Mouse (Mus musculus) hindbrain, embryonic 16.5 days (tissue): ENCODE data around the gene Plek. TPM values are rescaled to one million over a fixed set of nuclear protein-coding genes. Genes with fewer than 3 reads are reported as not detected.
"Not testable (repeated sequence)": the region's sequence is repeated elsewhere in the genome, so short reads cannot be mapped to it uniquely, and the experiment has no call there.

Experiments used
- ATAC-seq: fragments of 200-750 bp; cut with Nextera tagmentation; 2 replicates; pipeline ENCODE4 v1.8.0; 2017; ENCODE audit warnings: moderate TSS enrichment, moderate library complexity
- H3K27ac ChIP-seq: fragments of 300-500 bp; sonication (generic); 2 replicates; pipeline ENCODE4 v1.5.1; 2014; ENCODE audit warnings: low read depth, mild to moderate bottlenecking, control low read depth, low read length, moderate library complexity
- H3K27me3 ChIP-seq: fragments of 300-500 bp; sonication (generic); replicated peaks from 2 replicates; pipeline ENCODE4 v1.6.1; 2014; ENCODE audit warnings: low read length; ENCODE audit not compliant: control insufficient read depth, insufficient read depth
- H3K36me3 ChIP-seq: fragments of 300-500 bp; sonication (generic); 2 replicates; pipeline ENCODE4 v1.6.1; 2014; ENCODE audit warnings: mild to moderate bottlenecking, low read length, moderate library complexity, mixed read lengths; ENCODE audit not compliant: control insufficient read depth, insufficient read depth
- H3K4me1 ChIP-seq: fragments of 300-500 bp; sonication (generic); 2 replicates; pipeline ENCODE4 v1.6.1; 2014; ENCODE audit warnings: low read depth, low read length; ENCODE audit not compliant: control insufficient read depth, insufficient read depth
- H3K4me2 ChIP-seq: fragments of 300-500 bp; sonication (generic); 2 replicates; pipeline ENCODE4 v1.6.1; 2014; ENCODE audit warnings: mild to moderate bottlenecking, low read length, control low read depth, moderate library complexity
- H3K4me3 ChIP-seq: fragments of 300-500 bp; sonication (generic); 2 replicates; pipeline ENCODE4 v1.5.1; 2014; ENCODE audit warnings: mild to moderate bottlenecking, low read length, control low read depth, moderate library complexity
- H3K9ac ChIP-seq: fragments of 300-500 bp; sonication (generic); 2 replicates; pipeline ENCODE4 v1.6.1; 2014; ENCODE audit warnings: low read depth, mild to moderate bottlenecking, control low read depth, low read length, moderate library complexity
- H3K9me3 ChIP-seq: fragments of 300-500 bp; sonication (generic); 2 replicates; pipeline ENCODE4 v1.6.1; 2014; ENCODE audit warnings: mild to moderate bottlenecking, low read length, moderate library complexity; ENCODE audit not compliant: control insufficient read depth
- WGBS: fragments of 180-500 bp; shearing (Covaris S2); extraction: QIAGEN DNeasy Blood & Tissue Kit; methylation state at CpG from one replicate; pipeline ENCODE4 v1.1.7; 2014; 5-methylcytosine and 5-hydroxymethylcytosine counted together
- polyA plus RNA-seq: library from polyadenylated mRNA; unstranded; fragments of >200 nt; fragmentation: Nextera tagmentation; extraction: Ambion mirVana; gene quantifications from 2 replicates; pipeline ENCODE4 v1.2.1, GENCODE M21; 2015

Plek gene
- 3.9 and 4.1 TPM in 2 replicates for polyA plus RNA-seq

GRCm38 (mm10) chr11:17051545-17052475 is at the start of gene Plek, which contains the start of gene Cnrip1:
TSS of gene Plek (minus strand) at chr11:17052381.
TSS of gene Cnrip1 (plus strand) at chr11:17051586.
- Histone ChIP-seq H3K9me3 (no peaks in the 10 kb centered on the region), H3K27ac (peak within 1 kb of the TSS; percentile 94), H3K27me3 (no peaks in the 10 kb centered on the region), H3K4me2 (peak within 1 kb of the TSS; percentile 70), H3K4me1 (peaks cover 15% of the 10 kb centered on the region), H3K36me3 (no peaks in the 10 kb centered on the region), H3K4me3 (peak within 1 kb of the TSS; percentile 82), H3K9ac (peak within 1 kb of the TSS; percentile 96)
- 0% methylated on average over 38 of the region's 38 CpGs for WGBS
- peak; percentile 98 for ATAC-seq

DNA sequence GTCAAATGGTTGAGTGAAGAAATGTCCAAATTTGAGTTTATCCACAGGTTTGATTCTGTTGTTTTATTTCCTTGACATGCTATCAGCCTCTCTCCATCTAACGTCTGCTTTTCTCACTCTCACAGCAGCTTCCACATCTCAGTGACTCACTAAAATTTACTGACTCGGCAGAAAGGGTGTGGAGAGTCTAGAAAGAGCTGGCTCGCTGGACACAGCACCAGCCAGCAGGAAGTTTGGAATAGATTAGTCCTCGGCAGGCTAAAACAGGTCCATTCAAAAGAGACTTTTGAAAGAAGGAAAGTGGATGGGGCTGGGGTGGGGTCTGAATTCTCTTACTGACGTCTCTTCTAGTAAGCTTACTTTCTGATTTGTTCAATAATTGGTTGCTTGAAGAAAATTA is 33.9 kb upstream of the Plek start:
- Histone ChIP-seq H3K4me3 (no peak overlapping the region), H3K9ac (no peak overlapping the region), H3K27ac (no peak overlapping the region), H3K4me1 (no peaks in the 10 kb centered on the region), H3K36me3 (no peaks in the 10 kb centered on the region), H3K27me3 (no peaks in the 10 kb centered on the region), H3K4me2 (no peak overlapping the region), H3K9me3 (no peaks in the 10 kb centered on the region)
- peak; percentile 63; the same call in 1 of the 2 replicates for ATAC-seq
- 18% methylated on average over 5 of the region's 5 CpGs for WGBS

- Histone ChIP-seq H3K9me3 (no peaks in the 10 kb centered on the region), H3K27me3 (no peaks in the 10 kb centered on the region), H3K4me2 (no peak overlapping the region), H3K27ac (no peak overlapping the region), H3K9ac (no peak overlapping the region), H3K4me1 (no peaks in the 10 kb centered on the region), H3K36me3 (no peaks in the 10 kb centered on the region), H3K4me3 (no peak overlapping the region)
- ATAC-seq = no peak
- whole genome bisulfite sequencing = 92% methylated on average over 1 of the region's 1 CpGs
These were observed 31.7 kb upstream of the Plek start for GRCm38 (mm10) chr11:17083866-17084265.

DNA sequence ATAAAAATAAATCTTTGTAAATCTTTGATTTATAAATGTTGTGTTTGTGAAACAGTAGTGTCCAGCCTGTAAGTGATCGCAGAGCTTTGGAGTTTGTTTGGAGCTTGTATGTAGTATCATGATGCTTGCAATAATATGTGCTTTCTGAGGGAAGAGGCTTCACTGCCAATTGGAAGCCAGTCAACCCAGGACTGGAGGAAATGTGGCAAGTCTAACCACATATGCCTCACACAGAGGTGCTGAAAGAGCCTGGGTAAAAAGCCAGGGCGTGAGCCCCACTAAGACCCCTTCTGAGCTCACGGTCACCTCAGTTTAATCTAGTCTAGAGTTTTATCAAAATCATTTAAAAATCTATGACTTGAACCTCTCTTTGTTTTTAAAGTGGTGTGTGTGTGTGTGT is 31.3 kb upstream of the Plek start:
- 99% methylated on average over 3 of the region's 3 CpGs for WGBS
- Histone ChIP-seq H3K4me1 (no peaks in the 10 kb centered on the region), H3K27me3 (no peaks in the 10 kb centered on the region), H3K27ac (no peak overlapping the region), H3K9ac (no peak overlapping the region), H3K36me3 (no peaks in the 10 kb centered on the region), H3K4me2 (no peak overlapping the region), H3K9me3 (no peaks in the 10 kb centered on the region), H3K4me3 (no peak overlapping the region)
- no peak for ATAC-seq

GRCm38 (mm10) chr11:17082953-17083352 is 30.8 kb upstream of the Plek start:
- peak; percentile 80 for ATAC-seq
- Histone ChIP-seq H3K4me3 (no peak overlapping the region), H3K36me3 (no peaks in the 10 kb centered on the region), H3K27me3 (no peaks in the 10 kb centered on the region), H3K27ac (no peak overlapping the region), H3K9ac (no peak overlapping the region), H3K4me2 (no peak overlapping the region), H3K9me3 (no peaks in the 10 kb centered on the region), H3K4me1 (no peaks in the 10 kb centered on the region)
- WGBS = 45% methylated on average over 2 of the region's 2 CpGs

GRCm38 (mm10) chr11:17082086-17082485 is 29.9 kb upstream of the Plek start:
- Histone ChIP-seq H3K9me3 (no peaks in the 10 kb centered on the region), H3K4me1 (no peaks in the 10 kb centered on the region), H3K27me3 (no peaks in the 10 kb centered on the region), H3K36me3 (no peaks in the 10 kb centered on the region), H3K27ac (no peak overlapping the region), H3K4me2 (no peak overlapping the region), H3K4me3 (no peak overlapping the region), H3K9ac (no peak overlapping the region)
- no peak for ATAC-seq
- WGBS = 48% methylated on average over 3 of the region's 3 CpGs

DNA sequence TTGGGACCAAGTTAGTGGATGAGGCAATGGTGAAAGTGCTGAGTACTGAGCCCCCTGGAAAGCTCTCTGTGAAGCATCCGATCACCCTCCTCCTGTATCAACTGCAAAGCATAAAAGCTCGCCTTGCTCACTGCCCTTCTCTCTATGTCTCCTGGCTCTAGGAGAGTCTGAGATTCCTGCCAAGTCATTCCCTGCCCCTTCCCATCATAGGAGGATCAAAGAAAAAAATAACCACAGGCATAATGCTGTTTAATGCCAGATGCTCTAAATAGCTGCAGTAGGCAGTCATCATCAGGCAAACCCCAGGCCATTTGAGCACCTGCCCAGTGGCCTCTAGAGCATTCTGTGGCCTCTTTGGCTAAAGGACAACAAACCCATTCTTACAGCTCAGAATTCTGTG is 23.5 kb upstream of the Plek start:
- Histone ChIP-seq H3K36me3 (no peaks in the 10 kb centered on the region), H3K9ac (no peak overlapping the region), H3K27ac (no peak overlapping the region), H3K4me2 (no peak overlapping the region), H3K4me3 (no peak overlapping the region), H3K9me3 (no peaks in the 10 kb centered on the region), H3K4me1 (no peaks in the 10 kb centered on the region), H3K27me3 (no peaks in the 10 kb centered on the region)
- ATAC-seq = no peak
- 91% methylated on average over 2 of the region's 2 CpGs for WGBS

DNA sequence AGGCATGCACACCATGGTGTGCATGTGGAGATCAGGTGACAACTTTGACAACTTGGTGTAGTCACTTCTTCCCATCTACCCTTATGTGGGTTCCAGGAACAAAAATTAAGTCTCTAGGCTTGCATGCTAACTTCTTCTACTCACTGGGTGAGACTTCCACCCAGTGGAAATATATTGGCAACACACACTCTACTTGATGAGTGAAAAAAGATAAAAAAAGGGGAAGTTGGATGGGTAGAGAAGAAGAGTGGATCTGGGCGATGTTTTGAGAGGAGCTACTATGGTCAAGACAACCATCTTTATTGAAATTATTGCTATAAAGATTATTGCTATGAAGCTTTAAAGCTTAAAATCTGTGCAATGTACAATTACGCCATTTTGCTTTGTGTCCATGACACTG is 17.2 kb upstream of the Plek start:
- not testable (repeated sequence) for H3K4me2 ChIP-seq, H3K36me3 ChIP-seq, ATAC-seq, H3K27me3 ChIP-seq, H3K4me1 ChIP-seq, H3K9me3 ChIP-seq, H3K27ac ChIP-seq, H3K9ac ChIP-seq, H3K4me3 ChIP-seq
- WGBS = 94% methylated on average over 2 of the region's 2 CpGs

- Histone ChIP-seq H3K9ac (peak overlapping the region; percentile 96), H3K4me1 (peaks cover 15% of the 10 kb centered on the region), H3K27ac (peak overlapping the region; percentile 94), H3K27me3 (no peaks in the 10 kb centered on the region), H3K4me3 (peak overlapping the region; percentile 82), H3K4me2 (peak overlapping the region; percentile 70), H3K36me3 (no peaks in the 10 kb centered on the region), H3K9me3 (no peaks in the 10 kb centered on the region)
- ATAC-seq = peak; percentile 13; the same call in 1 of the 2 replicates
- WGBS = 7% methylated on average over 6 of the region's 6 CpGs
These were observed 382 bp upstream of the Plek start for GRCm38 (mm10) chr11:17052476-17053049.
